Mouse (Mus musculus): ENCODE data around the gene Gk5. TPM values are rescaled to one million over a fixed set of nuclear protein-coding genes. Genes with fewer than 3 reads are reported as not detected.

The Gk5 gene
- polyA plus RNA-seq, 1 experiment = 6.7 TPM

DNA sequence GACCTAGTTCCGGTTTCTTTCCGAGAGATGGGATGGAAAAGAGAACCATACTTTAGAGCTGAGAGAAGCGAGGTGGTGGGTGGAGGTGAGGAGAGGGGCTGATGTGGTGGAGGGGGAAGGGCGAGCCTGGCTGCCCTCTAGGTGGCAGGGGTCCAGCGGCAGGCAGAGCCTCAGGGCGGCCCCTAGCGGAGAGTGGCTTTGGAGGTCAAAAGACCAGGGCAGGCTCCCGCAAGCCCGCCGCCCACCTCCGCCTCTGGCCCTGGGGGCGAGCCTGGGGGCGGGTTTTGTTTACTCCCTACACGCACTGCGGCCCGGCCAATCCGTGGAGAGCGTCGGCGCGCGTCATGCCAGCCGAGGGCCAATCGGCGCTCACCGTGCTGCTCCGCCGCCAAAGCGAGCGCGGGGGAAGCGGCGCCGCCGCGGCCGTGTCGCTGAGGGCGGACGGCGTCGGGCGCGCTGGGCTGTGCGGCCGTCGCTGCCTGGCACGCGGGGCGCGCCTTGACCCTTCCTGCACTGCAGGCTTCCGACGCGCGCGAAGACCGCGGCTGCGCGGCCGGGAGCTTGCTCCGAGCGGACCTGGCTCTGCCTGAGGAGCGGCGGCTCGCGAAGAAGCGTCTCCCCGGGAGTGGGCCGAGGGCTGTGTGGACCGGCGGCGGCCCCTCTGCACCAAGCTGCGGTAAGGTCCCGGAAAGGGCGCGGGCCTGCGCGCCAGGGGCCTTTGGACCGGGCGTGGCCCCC, 76.9 kb downstream of the Gk5 start, which contains the start of gene Tfdp2:
Gene Tfdp2, plus strand, starts transcription at position 391 of the 738 bp plus-strand sequence.
- H3K27ac ChIP-seq (ENCODE audit: insufficient read depth, low read depth, low read length) = peak within 1 kb of the TSS; percentile 83
- H3K27me3 ChIP-seq (replicated peaks; ENCODE audit: control insufficient read depth, insufficient read depth, low read length) = no peaks in the 10 kb centered on the region
- H3K4me3 ChIP-seq (ENCODE audit: insufficient read depth, low read depth, low read length) = peak within 1 kb of the TSS; percentile 85
- no peaks in the 10 kb centered on the region for H3K36me3 ChIP-seq (ENCODE audit: control insufficient read depth, insufficient read depth, low read length)
- WGBS = under 1% methylated on average over 81 of the region's 81 CpGs
- peak; percentile 94 for DNase-seq
- peaks cover 7% of the 10 kb centered on the region; the same call in 1 of the 2 replicates for H3K4me1 ChIP-seq (ENCODE audit: control insufficient read depth, insufficient read depth, low read length)
- TF ChIP-seq CTCF (conservative IDR thresholded peaks at IDR 0.05; ENCODE audit: insufficient read depth, insufficient read length, low read depth, low read length) = peak; percentile 29; the same call in 1 of the 2 replicates
- no peak for TF ChIP-seq POLR2A (IDR thresholded peaks at IDR 0.05; ENCODE audit: low read depth, low read length)

DNA sequence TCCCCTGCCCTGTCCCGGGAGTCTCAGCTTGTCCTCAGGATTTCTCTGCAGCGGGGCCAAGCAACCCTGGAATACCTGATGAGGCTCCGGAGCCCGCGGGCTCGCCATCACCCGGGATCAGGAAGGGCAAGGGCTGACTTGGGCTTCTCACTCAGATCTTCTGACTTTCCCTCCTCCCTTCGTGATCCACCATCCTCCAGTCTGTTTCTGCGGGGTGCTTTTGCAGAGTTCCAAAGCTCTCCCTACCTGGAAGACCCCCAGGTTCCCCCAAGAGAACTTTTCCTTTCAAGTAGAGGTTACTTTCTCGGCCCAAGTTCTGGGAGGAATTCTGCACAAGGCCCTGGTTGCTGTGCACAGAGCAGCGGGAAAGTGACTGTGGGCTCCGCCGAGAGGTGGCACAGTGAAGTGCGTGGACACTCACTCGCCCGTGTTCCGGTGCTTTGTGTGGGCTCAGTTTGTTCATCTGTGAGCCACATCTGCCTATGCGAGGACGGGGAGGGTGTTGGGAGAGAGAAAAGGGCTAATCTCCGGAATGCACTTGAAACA, 77.5 kb downstream of the Gk5 start:
- peak; percentile 57 for DNase-seq
- TF ChIP-seq CTCF (conservative IDR thresholded peaks at IDR 0.05; ENCODE audit: insufficient read depth, insufficient read length, low read depth, low read length) (peak; percentile 38; the same call in 1 of the 2 replicates), POLR2A (IDR thresholded peaks at IDR 0.05; ENCODE audit: low read depth, low read length) (no peak)
- H3K4me1 ChIP-seq (ENCODE audit: control insufficient read depth, insufficient read depth, low read length) = peaks cover 7% of the 10 kb centered on the region; the same call in 1 of the 2 replicates
- peak overlapping the region; percentile 85 for H3K4me3 ChIP-seq (ENCODE audit: insufficient read depth, low read depth, low read length)
- WGBS = under 1% methylated on average over 20 of the region's 20 CpGs
- no peaks in the 10 kb centered on the region for H3K27me3 ChIP-seq (replicated peaks; ENCODE audit: control insufficient read depth, insufficient read depth, low read length)
- H3K36me3 ChIP-seq (ENCODE audit: control insufficient read depth, insufficient read depth, low read length) = no peaks in the 10 kb centered on the region
- H3K27ac ChIP-seq (ENCODE audit: insufficient read depth, low read depth, low read length) = peak overlapping the region; percentile 83

DNA sequence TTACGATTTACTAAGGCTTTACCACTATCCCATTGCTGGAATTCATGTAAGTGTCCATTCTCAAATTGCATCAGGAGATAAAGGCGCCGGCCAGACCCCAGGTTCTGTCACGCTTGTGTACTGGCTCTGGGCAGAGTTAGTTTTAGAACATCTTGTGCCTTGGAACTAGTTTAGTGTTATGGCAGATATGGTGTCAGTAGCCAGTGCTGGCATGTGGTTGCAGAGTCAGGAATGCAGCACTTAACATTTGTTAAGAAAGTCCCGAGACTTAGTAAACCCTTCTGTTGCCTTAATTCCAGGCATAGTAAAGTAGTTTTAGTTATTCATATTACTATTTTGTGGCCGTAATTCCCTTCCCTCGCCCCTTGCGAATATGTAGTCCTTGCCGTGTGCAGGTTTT, 78.6 kb downstream of the Gk5 start:
- Histone ChIP-seq H3K4me3 (ENCODE audit: insufficient read depth, low read depth, low read length) (no peak overlapping the region), H3K27ac (ENCODE audit: insufficient read depth, low read depth, low read length) (no peak overlapping the region), H3K4me1 (ENCODE audit: control insufficient read depth, insufficient read depth, low read length) (peaks cover 7% of the 10 kb centered on the region; the same call in 1 of the 2 replicates), H3K27me3 (replicated peaks; ENCODE audit: control insufficient read depth, insufficient read depth, low read length) (no peaks in the 10 kb centered on the region), H3K36me3 (ENCODE audit: control insufficient read depth, insufficient read depth, low read length) (no peaks in the 10 kb centered on the region)
- WGBS = 58% methylated on average over 9 of the region's 9 CpGs
- TF ChIP-seq POLR2A (IDR thresholded peaks at IDR 0.05; ENCODE audit: low read depth, low read length) (no peak), CTCF (conservative IDR thresholded peaks at IDR 0.05; ENCODE audit: insufficient read depth, insufficient read length, low read depth, low read length) (no peak)
- no peak for DNase-seq

DNA sequence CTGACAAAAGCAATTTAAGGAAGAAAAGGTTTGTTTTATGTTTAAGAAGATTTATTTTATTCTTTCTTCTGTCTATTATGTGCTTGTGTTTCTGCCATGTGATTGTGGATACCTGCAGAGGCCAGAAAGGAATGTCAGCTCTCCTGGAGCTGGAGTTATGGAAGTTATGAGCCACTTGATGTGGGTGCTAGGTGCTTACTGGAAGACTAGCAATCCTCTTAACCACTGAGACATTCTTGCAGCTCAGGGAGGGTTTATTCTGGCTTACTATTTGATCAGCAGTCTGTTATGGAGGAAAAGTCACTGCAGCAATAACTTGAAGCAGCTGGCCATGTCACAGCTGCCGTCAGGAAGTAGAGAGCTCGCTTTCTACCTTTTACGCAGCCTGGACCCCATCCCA, 84.5 kb downstream of the Gk5 start:
- no peaks in the 10 kb centered on the region for H3K27me3 ChIP-seq (replicated peaks; ENCODE audit: control insufficient read depth, insufficient read depth, low read length)
- TF ChIP-seq POLR2A (IDR thresholded peaks at IDR 0.05; ENCODE audit: low read depth, low read length) = no peak
- no peak for TF ChIP-seq CTCF (conservative IDR thresholded peaks at IDR 0.05; ENCODE audit: insufficient read depth, insufficient read length, low read depth, low read length)
- H3K27ac ChIP-seq (ENCODE audit: insufficient read depth, low read depth, low read length) = no peak overlapping the region
- DNase-seq = no peak
- peaks cover 1% of the 10 kb centered on the region; the same call in 1 of the 2 replicates for H3K36me3 ChIP-seq (ENCODE audit: control insufficient read depth, insufficient read depth, low read length)
- WGBS = 92% methylated on average over 3 of the region's 3 CpGs
- no peaks in the 10 kb centered on the region for H3K4me1 ChIP-seq (ENCODE audit: control insufficient read depth, insufficient read depth, low read length)
- no peak overlapping the region for H3K4me3 ChIP-seq (ENCODE audit: insufficient read depth, low read depth, low read length)

DNA sequence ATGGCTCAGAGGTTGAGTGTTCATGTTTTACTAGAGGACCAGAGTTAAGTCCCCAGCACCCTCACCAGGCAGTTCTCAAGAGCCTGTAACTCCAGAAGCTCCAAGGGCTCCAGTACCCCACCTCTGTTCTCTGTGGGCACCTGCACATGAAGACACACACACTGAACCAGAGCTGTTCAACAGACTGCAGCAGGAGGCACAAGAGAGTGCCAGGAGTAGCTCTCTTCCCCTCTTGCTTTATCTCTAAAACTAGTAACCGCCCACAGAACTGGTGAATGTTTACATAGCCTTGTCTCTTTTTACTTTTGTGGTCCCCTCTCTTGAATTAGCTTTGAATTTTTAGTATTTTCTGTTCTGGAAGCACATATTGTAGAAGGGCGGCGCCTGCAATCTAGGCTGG, 88.3 kb downstream of the Gk5 start:
- H3K4me3 ChIP-seq (ENCODE audit: insufficient read depth, low read depth, low read length) = no peak overlapping the region
- 98% methylated on average over 3 of the region's 3 CpGs for WGBS
- H3K36me3 ChIP-seq (ENCODE audit: control insufficient read depth, insufficient read depth, low read length) = peaks cover 1% of the 10 kb centered on the region; the same call in 1 of the 2 replicates
- no peaks in the 10 kb centered on the region for H3K4me1 ChIP-seq (ENCODE audit: control insufficient read depth, insufficient read depth, low read length)
- DNase-seq = no peak
- no peak overlapping the region for H3K27ac ChIP-seq (ENCODE audit: insufficient read depth, low read depth, low read length)
- H3K27me3 ChIP-seq (replicated peaks; ENCODE audit: control insufficient read depth, insufficient read depth, low read length) = no peaks in the 10 kb centered on the region
- no peak for TF ChIP-seq CTCF (conservative IDR thresholded peaks at IDR 0.05; ENCODE audit: insufficient read depth, insufficient read length, low read depth, low read length)
- TF ChIP-seq POLR2A (IDR thresholded peaks at IDR 0.05; ENCODE audit: low read depth, low read length) = no peak

DNA sequence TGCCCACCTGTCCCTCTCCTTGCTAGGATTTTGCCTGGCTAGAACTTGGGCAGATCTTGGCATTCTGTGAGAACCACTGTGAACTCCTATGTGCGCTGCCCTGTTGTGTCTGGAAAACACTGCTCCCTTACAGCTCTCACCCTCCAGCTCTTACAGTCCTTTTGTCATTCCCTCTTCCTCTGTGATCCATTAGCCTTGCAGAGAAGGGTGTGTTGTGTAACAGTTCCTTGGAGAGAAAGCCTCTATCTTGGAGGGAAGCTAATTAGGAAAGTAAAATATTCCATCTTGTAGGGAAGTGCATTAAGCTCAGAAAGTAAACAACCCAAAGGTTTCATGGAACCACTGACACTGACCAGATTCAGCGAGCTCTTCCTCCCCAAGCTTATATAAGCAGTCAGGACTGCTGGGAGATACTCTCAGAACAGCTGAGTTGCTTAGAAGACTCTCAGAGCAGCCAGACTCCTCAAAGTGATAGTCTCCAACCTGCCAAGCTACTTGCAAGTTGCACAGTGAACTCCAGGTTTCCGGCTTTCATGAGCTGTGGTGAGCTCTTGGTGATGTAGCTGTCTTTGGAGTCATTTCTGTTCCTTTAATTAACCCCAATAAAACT, 94.0 kb downstream of the Gk5 start:
- H3K4me3 ChIP-seq (ENCODE audit: insufficient read depth, low read depth, low read length) = no peak overlapping the region
- H3K27ac ChIP-seq (ENCODE audit: insufficient read depth, low read depth, low read length) = no peak overlapping the region
- TF ChIP-seq CTCF (conservative IDR thresholded peaks at IDR 0.05; ENCODE audit: insufficient read depth, insufficient read length, low read depth, low read length) = no peak
- no peak for TF ChIP-seq POLR2A (IDR thresholded peaks at IDR 0.05; ENCODE audit: low read depth, low read length)
- no peaks in the 10 kb centered on the region for H3K36me3 ChIP-seq (ENCODE audit: control insufficient read depth, insufficient read depth, low read length)
- WGBS = 93% methylated on average over 3 of the region's 3 CpGs
- no peaks in the 10 kb centered on the region for H3K4me1 ChIP-seq (ENCODE audit: control insufficient read depth, insufficient read depth, low read length)
- no peak for DNase-seq
- no peaks in the 10 kb centered on the region for H3K27me3 ChIP-seq (replicated peaks; ENCODE audit: control insufficient read depth, insufficient read depth, low read length)

DNA sequence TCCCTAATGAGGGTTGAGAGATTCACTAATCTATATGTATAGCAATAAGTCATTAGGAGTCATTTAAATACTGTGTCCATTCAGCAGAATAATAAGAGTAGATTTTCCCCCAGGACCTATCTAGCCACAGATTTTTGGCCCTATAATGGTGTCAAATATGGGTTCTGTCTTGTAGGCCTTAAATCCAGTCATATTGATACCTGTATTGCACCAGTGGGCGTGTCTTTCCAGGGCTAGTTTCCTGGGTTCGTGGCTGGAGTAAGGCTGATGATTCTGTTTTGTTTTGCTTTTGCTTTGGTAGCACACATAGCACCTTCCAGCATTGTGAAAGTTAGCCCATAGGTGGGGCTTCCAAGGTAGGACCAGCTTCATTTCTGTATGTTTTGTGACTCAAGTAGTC, 95.0 kb downstream of the Gk5 start:
- H3K4me3 ChIP-seq (ENCODE audit: insufficient read depth, low read depth, low read length) = no peak overlapping the region

More for the DNA sequence above, 95.0 kb downstream of the Gk5 start:
- TF ChIP-seq POLR2A (IDR thresholded peaks at IDR 0.05; ENCODE audit: low read depth, low read length) = no peak
- TF ChIP-seq CTCF (conservative IDR thresholded peaks at IDR 0.05; ENCODE audit: insufficient read depth, insufficient read length, low read depth, low read length) = no peak
- Histone ChIP-seq H3K27me3 (replicated peaks; ENCODE audit: control insufficient read depth, insufficient read depth, low read length) (no peaks in the 10 kb centered on the region), H3K36me3 (ENCODE audit: control insufficient read depth, insufficient read depth, low read length) (no peaks in the 10 kb centered on the region), H3K4me1 (ENCODE audit: control insufficient read depth, insufficient read depth, low read length) (no peaks in the 10 kb centered on the region), H3K27ac (ENCODE audit: insufficient read depth, low read depth, low read length) (no peak overlapping the region)
- no peak for DNase-seq
- 97% methylated on average over 2 of the region's 2 CpGs for WGBS
